Mouse (Mus musculus) adrenal gland, postnatal 14 days (tissue): ENCODE measurements around the gene Kmt2d. TPM values are rescaled to one million over a fixed set of nuclear protein-coding genes. Genes with fewer than 3 reads are reported as not detected.
"Not testable (repeated sequence)": the region's sequence is repeated elsewhere in the genome, so short reads cannot be mapped to it uniquely, and the experiment has no call there.

Experiments
- DNase-seq: peaks from one replicate; pipeline ENCODE4 v3.0.0; 2021; ENCODE audit warnings: mixed read lengths
- total RNA-seq: library from RNA; stranded (reverse); gene quantifications from 2 replicates; pipeline ENCODE4 v1.2.3, GENCODE M21; 2021

Kmt2d gene
- total RNA-seq, 1 experiment from 2014 or later: 64.0 TPM

- DNase-seq: peak; percentile 58
Observed at GRCm38 (mm10) chr15:98832161-98833058, 38.6 kb downstream of the Kmt2d start.

- DNase-seq: no peak
Observed at GRCm38 (mm10) chr15:98831684-98832035, 39.3 kb downstream of the Kmt2d start.

GRCm38 (mm10) chr15:98830736-98831683 is 40.0 kb downstream of the Kmt2d start, which contains the start of gene Prkag1:
TSS of gene Prkag1 (minus strand) at chr15:98831521.
- DNase-seq: peak; percentile 99

- DNase-seq: no peak
Observed at GRCm38 (mm10) chr15:98827611-98828011, 43.4 kb downstream of the Kmt2d start.

GRCm38 (mm10) chr15:98823434-98823833 is 47.6 kb downstream of the Kmt2d start:
- no peak for DNase-seq

- DNase-seq: no peak
Observed at GRCm38 (mm10) chr15:98822147-98822546, 48.9 kb downstream of the Kmt2d start.

GRCm38 (mm10) chr15:98821403-98821802 is 49.6 kb downstream of the Kmt2d start:
- DNase-seq: peak; percentile 50

- no peak for DNase-seq
Observed at GRCm38 (mm10) chr15:98820937-98821336, 50.1 kb downstream of the Kmt2d start.

GRCm38 (mm10) chr15:98818171-98818570 is 52.8 kb downstream of the Kmt2d start:
- no peak for DNase-seq

- DNase-seq: no peak
Observed at GRCm38 (mm10) chr15:98812741-98813424, 58.1 kb downstream of the Kmt2d start.

GRCm38 (mm10) chr15:98810212-98810611 is 60.8 kb downstream of the Kmt2d start:
- DNase-seq: not testable (repeated sequence)

GRCm38 (mm10) chr15:98809390-98809789 is 61.6 kb downstream of the Kmt2d start, which contains the start of gene Ddn:
TSS of gene Ddn (minus strand) at chr15:98809490.
- DNase-seq: no peak

- no peak for DNase-seq
Observed at GRCm38 (mm10) chr15:98808651-98809134, 62.3 kb downstream of the Kmt2d start.

- DNase-seq: peak; percentile 68
Observed at GRCm38 (mm10) chr15:98807895-98808650, 62.9 kb downstream of the Kmt2d start.

- peak; percentile 43 for DNase-seq
Observed at GRCm38 (mm10) chr15:98806809-98807770, 63.9 kb downstream of the Kmt2d start.

- DNase-seq: no peak
Observed at GRCm38 (mm10) chr15:98806071-98806808, 64.8 kb downstream of the Kmt2d start.

- DNase-seq: peak; percentile 89
Observed at GRCm38 (mm10) chr15:98805324-98806040, 65.5 kb downstream of the Kmt2d start.

GRCm38 (mm10) chr15:98804054-98804453 is 67.0 kb downstream of the Kmt2d start:
- DNase-seq: peak; percentile 89
